Mouse (Mus musculus) ES-Bruce4 (cell line): ENCODE measurements around the gene Lrrk1.

ENCODE experiments used
- CTCF ChIP-seq: IDR thresholded peaks from one replicate; pipeline ENCODE4 v1.8.1; 2011; ENCODE audit warnings: low read depth, low read length
- EP300 ChIP-seq: IDR thresholded peaks from 2 replicates; pipeline ENCODE4 v1.6.1; 2011; ENCODE audit warnings: low read depth, low read length; ENCODE audit not compliant: insufficient read depth
- POLR2A ChIP-seq: IDR thresholded peaks from one replicate; pipeline ENCODE4 v1.8.1; 2011; ENCODE audit warnings: low read length; ENCODE audit not compliant: insufficient read depth

- TF ChIP-seq POLR2A (no peak), CTCF (no peak), EP300 (no peak)
Measured at GRCm38 (mm10) chr7:66342831-66343230, 45.3 kb downstream of the Lrrk1 start.
